Mouse (Mus musculus) MEL (cell line): ENCODE measurements at regions not wholly inside any gene's neighbourhood (a gene's known extent, or its start where the extent isn't known, plus 50 kb on each side); places are given as distances from the start of the nearest gene placed in this dataset.

Experiments used
- DNase-seq: peaks from one replicate; pipeline ENCODE4 v3.0.0; 2011; ENCODE audit warnings: low read depth, low spot score
- H3K27ac ChIP-seq: 2 replicates; pipeline ENCODE4 v1.5.1; 2012; ENCODE audit warnings: low read depth, mild to moderate bottlenecking, control low read depth, low read length, moderate library complexity; ENCODE audit not compliant: control insufficient read depth
- H3K27me3 ChIP-seq, 2 experiments: fragments of 150-350 bp in 1 of 2; sonication (generic) in 1 of 2; 2 replicates each; pipeline ENCODE4 v1.6.1; 2012; ENCODE audit warnings: low read length in 2 of 2, mild to moderate bottlenecking in 2 of 2, improper control_type of control experiment in 1 of 2, moderate library complexity in 1 of 2; ENCODE audit not compliant: insufficient read depth in 2 of 2, control insufficient read depth in 1 of 2
- H3K36me3 ChIP-seq, 2 experiments: 2 replicates each; pipeline ENCODE4 v1.6.1; 2012 to 2014; ENCODE audit warnings: low read length in 2 of 2, improper control_type of control experiment in 1 of 2, inconsistent platforms in 1 of 2, mild to moderate bottlenecking in 1 of 2; ENCODE audit not compliant: insufficient read depth in 2 of 2, control insufficient read depth in 1 of 2
- H3K4me1 ChIP-seq, 2 experiments: fragments of 150-350 bp in 1 of 2; sonication (generic) in 1 of 2; 2 replicates each; pipeline ENCODE4 v1.6.1; 2012; ENCODE audit warnings: low read length in 2 of 2, improper control_type of control experiment in 1 of 2, mild to moderate bottlenecking in 1 of 2; ENCODE audit not compliant: insufficient read depth in 2 of 2, control insufficient read depth in 1 of 2
- H3K4me3 ChIP-seq, 2 experiments: fragments of 150-350 bp in 1 of 2; sonication (generic) in 1 of 2; 2 replicates each; pipeline ENCODE4 v1.5.1; 2012; ENCODE audit warnings: low read depth in 2 of 2, low read length in 2 of 2, mild to moderate bottlenecking in 2 of 2, moderate library complexity in 2 of 2, control low read depth in 1 of 2, improper control_type of control experiment in 1 of 2; ENCODE audit not compliant: control insufficient read depth in 1 of 2, insufficient read depth in 1 of 2
- H3K79me2 ChIP-seq: 2 replicates; pipeline ENCODE4 v1.6.1; 2012; ENCODE audit warnings: mild to moderate bottlenecking, low read length, moderate library complexity; ENCODE audit not compliant: control insufficient read depth, poor library complexity, insufficient read depth
- H3K9ac ChIP-seq: 2 replicates; pipeline ENCODE4 v1.6.1; 2012; ENCODE audit warnings: low read depth, mild to moderate bottlenecking, control low read depth, low read length, moderate library complexity; ENCODE audit not compliant: control insufficient read depth, poor library complexity, severe bottlenecking
- H3K9me3 ChIP-seq: fragments of 150-350 bp; sonication (generic); replicated peaks from 2 replicates; pipeline ENCODE4 v1.6.1; 2012; ENCODE audit warnings: mild to moderate bottlenecking, low read length, improper control_type of control experiment, moderate library complexity; ENCODE audit not compliant: insufficient read depth
- E2F4 ChIP-seq: IDR thresholded peaks from 2 replicates; pipeline ENCODE4 v1.6.1; 2011; ENCODE audit warnings: low read depth, low read length, improper control_type of control experiment, borderline replicate concordance
- ELF1 ChIP-seq: IDR thresholded peaks from 2 replicates; pipeline ENCODE4 v1.6.1; 2014; ENCODE audit warnings: low read depth, mild to moderate bottlenecking, inconsistent platforms, low read length, improper control_type of control experiment, moderate library complexity
- EP300 ChIP-seq, 2 experiments: IDR thresholded peaks; 2 replicates each; pipeline ENCODE4 v1.6.1; 2011; ENCODE audit warnings: improper control_type of control experiment in 2 of 2, low read length in 2 of 2, low read depth in 1 of 2, mild to moderate bottlenecking in 1 of 2
- GABPA ChIP-seq: IDR thresholded peaks from 2 replicates; pipeline ENCODE4 v1.6.1; 2012; ENCODE audit warnings: low read depth, mild to moderate bottlenecking, inconsistent platforms, low read length, improper control_type of control experiment, moderate library complexity
- GATA1 ChIP-seq: IDR thresholded peaks from 2 replicates; pipeline ENCODE4 v1.6.1; 2011; ENCODE audit warnings: low read depth, low read length, improper control_type of control experiment
- MAFK ChIP-seq: IDR thresholded peaks from 2 replicates; pipeline ENCODE4 v1.6.1; 2011; ENCODE audit warnings: low read depth, mild to moderate bottlenecking, low read length, improper control_type of control experiment, borderline replicate concordance
- MEF2A ChIP-seq: IDR thresholded peaks from 2 replicates; pipeline ENCODE4 v1.6.1; 2014; ENCODE audit warnings: low read depth, mild to moderate bottlenecking, inconsistent platforms, low read length, improper control_type of control experiment; ENCODE audit not compliant: poor library complexity, insufficient replicate concordance, severe bottlenecking; ENCODE audit errors: extremely low read depth
- MXI1 ChIP-seq: IDR thresholded peaks from 2 replicates; pipeline ENCODE4 v1.6.1; 2011; ENCODE audit warnings: mild to moderate bottlenecking, low read depth, low read length, improper control_type of control experiment
- MYC ChIP-seq: IDR thresholded peaks from 2 replicates; pipeline ENCODE4 v1.6.1; 2011; ENCODE audit warnings: low read depth, mild to moderate bottlenecking, low read length, improper control_type of control experiment, moderate library complexity
- POLR2AphosphoS2 ChIP-seq: IDR thresholded peaks from 2 replicates; pipeline ENCODE4 v1.6.1; 2011; ENCODE audit warnings: low read length, improper control_type of control experiment
- POLR2AphosphoS5 ChIP-seq: IDR thresholded peaks from 2 replicates; pipeline ENCODE4 v1.6.1; 2012; ENCODE audit warnings: low read depth, borderline replicate concordance, mild to moderate bottlenecking, inconsistent platforms, low read length, moderate library complexity, mixed read lengths
- RCOR1 ChIP-seq: IDR thresholded peaks from 2 replicates; pipeline ENCODE4 v1.6.1; 2012; ENCODE audit warnings: low read depth, mild to moderate bottlenecking, inconsistent platforms, low read length, improper control_type of control experiment
- SMC3 ChIP-seq: IDR thresholded peaks from 2 replicates; pipeline ENCODE4 v1.6.1; 2011; ENCODE audit warnings: low read depth, low read length, improper control_type of control experiment
- TCF12 ChIP-seq: IDR thresholded peaks from 2 replicates; pipeline ENCODE4 v1.6.1; 2014; ENCODE audit warnings: low read depth, mild to moderate bottlenecking, inconsistent platforms, low read length, improper control_type of control experiment, moderate library complexity
- UBTF ChIP-seq: IDR thresholded peaks from 2 replicates; pipeline ENCODE4 v1.6.1; 2012; ENCODE audit warnings: low read depth, mild to moderate bottlenecking, inconsistent platforms, low read length, improper control_type of control experiment, moderate library complexity, borderline replicate concordance; ENCODE audit not compliant: insufficient read depth
- ZC3H11A ChIP-seq: IDR thresholded peaks from 2 replicates; pipeline ENCODE4 v1.6.1; 2012; ENCODE audit warnings: low read depth, mild to moderate bottlenecking, inconsistent platforms, low read length, improper control_type of control experiment
- ZKSCAN1 ChIP-seq: IDR thresholded peaks from 2 replicates; pipeline ENCODE4 v1.6.1; 2012; ENCODE audit warnings: low read depth, mild to moderate bottlenecking, inconsistent platforms, low read length, improper control_type of control experiment, moderate library complexity
- ZMIZ1 ChIP-seq: IDR thresholded peaks from 2 replicates; pipeline ENCODE4 v1.6.1; 2012; ENCODE audit warnings: low read depth, mild to moderate bottlenecking, inconsistent platforms, low read length, improper control_type of control experiment, moderate library complexity
- ZNF384 ChIP-seq: IDR thresholded peaks from 2 replicates; pipeline ENCODE4 v1.6.1; 2012; ENCODE audit warnings: low read depth, mild to moderate bottlenecking, inconsistent platforms, low read length, improper control_type of control experiment

DNA sequence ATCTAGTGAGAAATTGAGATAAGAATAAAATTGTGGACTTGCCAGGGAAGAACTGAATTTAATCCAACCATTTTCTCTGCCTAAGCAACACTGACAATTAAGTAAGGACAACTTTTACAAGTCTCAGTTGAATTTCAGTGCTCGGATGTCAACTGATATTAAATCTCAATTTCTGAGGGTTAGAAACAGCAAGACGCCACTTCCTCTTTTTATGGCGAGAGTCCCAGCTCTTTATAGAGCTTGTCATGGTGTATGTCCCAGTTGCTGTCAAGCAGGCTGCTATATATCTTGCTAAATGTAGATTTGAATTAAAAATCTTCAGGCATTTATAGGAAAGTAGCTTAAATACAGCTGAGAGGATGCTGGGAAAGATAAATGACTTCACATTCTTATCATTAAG lies 697.8 kb upstream of the Got2 start:
- DNase-seq: peak; percentile 45
- no peaks in the 10 kb centered on the region for H3K79me2 ChIP-seq
- no peaks in the 10 kb centered on the region for H3K27me3 ChIP-seq
- H3K4me3 ChIP-seq: 0 out of 4 replicates have a peak overlapping the region, but pooled peaks of 1 of the 2 experiments have one; percentile 32
- no peak overlapping the region for H3K9ac ChIP-seq
- no peak overlapping the region for H3K27ac ChIP-seq
- TF ChIP-seq RCOR1: peak; percentile 55; the same call in 1 of the 2 replicates
- no peak for TF ChIP-seq ZNF384
- peak in 1 of 2 experiments; percentile 27; a peak in 1 of 4 replicates for TF ChIP-seq EP300 (IDR thresholded peaks at IDR 0.05; ENCODE audit: low read depth in 1 of 2, low read length in 2 of 2)
- TF ChIP-seq POLR2AphosphoS5: no peak
- 0 out of 2 replicates have a peak, but pooled peaks have one; percentile 20 for TF ChIP-seq SMC3
- TF ChIP-seq MAFK: no peak
- no peak for TF ChIP-seq ZC3H11A
- no peaks in the 10 kb centered on the region for H3K9me3 ChIP-seq
- peaks cover 0 to 2% of the 10 kb centered on the region in 2 experiments; a peak in 2 of 4 replicates for H3K4me1 ChIP-seq
- H3K36me3 ChIP-seq: no peaks in the 10 kb centered on the region

DNA sequence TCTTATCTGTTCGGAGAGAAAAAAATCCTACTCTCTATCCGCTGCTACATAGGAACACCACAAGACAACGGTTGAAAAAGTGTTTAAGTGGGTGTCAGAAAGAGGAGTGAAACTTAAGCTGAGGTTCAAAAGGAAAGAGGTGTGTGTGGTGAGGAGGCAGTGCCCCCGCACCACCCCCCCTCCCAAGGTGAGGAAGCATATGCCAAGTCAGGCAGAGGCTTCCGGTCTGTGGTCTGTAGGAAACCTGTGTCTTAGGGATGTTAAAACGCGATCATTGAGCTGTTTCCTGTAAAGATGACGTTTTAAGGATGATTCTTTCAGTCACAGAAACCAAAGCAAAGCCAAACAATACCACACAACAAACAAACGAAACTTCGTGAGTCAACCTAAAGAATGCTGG lies 664.2 kb upstream of the Got2 start:
- no peak for DNase-seq
- no peaks in the 10 kb centered on the region; a peak in 1 of 4 replicates for H3K36me3 ChIP-seq
- H3K9ac ChIP-seq: no peak overlapping the region
- no peak overlapping the region for H3K4me3 ChIP-seq
- no peak overlapping the region for H3K27ac ChIP-seq
- no peaks in the 10 kb centered on the region for H3K4me1 ChIP-seq
- no peak for TF ChIP-seq ELF1
- TF ChIP-seq ZKSCAN1: no peak
- TF ChIP-seq GATA1: no peak
- no peak for TF ChIP-seq ZMIZ1
- TF ChIP-seq POLR2AphosphoS5: no peak
- TF ChIP-seq TCF12: no peak
- TF ChIP-seq POLR2AphosphoS2: no peak
- TF ChIP-seq SMC3: no peak
- no peak for TF ChIP-seq E2F4
- TF ChIP-seq MXI1: no peak
- no peak for TF ChIP-seq GABPA
- no peak for TF ChIP-seq MEF2A
- TF ChIP-seq MYC: no peak
- TF ChIP-seq UBTF: no peak
- H3K27me3 ChIP-seq: no peaks in the 10 kb centered on the region
- H3K9me3 ChIP-seq: no peaks in the 10 kb centered on the region
- no peaks in the 10 kb centered on the region for H3K79me2 ChIP-seq
